Mouse (Mus musculus) C2C12 (cell line): Measurements from ENCODE around the gene Masp2. TPM values are rescaled to one million over a fixed set of nuclear protein-coding genes. Genes with fewer than 3 reads are reported as not detected.

Experiments used
- H3K27me3 ChIP-seq: one replicate; pipeline ENCODE4 v1.6.1; 2011; ENCODE audit not compliant: control insufficient read depth, insufficient read depth, insufficient read length
- H3K36me3 ChIP-seq: one replicate; pipeline ENCODE4 v1.6.1; 2011; ENCODE audit not compliant: control insufficient read depth, insufficient read depth
- H3K4me3 ChIP-seq: one replicate; pipeline ENCODE4 v1.5.1; 2011; ENCODE audit warnings: mild to moderate bottlenecking, control low read depth; ENCODE audit not compliant: poor library complexity, insufficient read depth, severe bottlenecking
- H3K79me2 ChIP-seq: one replicate; pipeline ENCODE4 v1.6.1; 2011; ENCODE audit not compliant: control insufficient read depth, insufficient read depth
- H3K79me3 ChIP-seq: one replicate; pipeline ENCODE4 v1.6.1; 2011; ENCODE audit warnings: low read depth, control low read depth
- H3ac ChIP-seq: one replicate; pipeline ENCODE3; 2011; ENCODE audit warnings: low read depth; ENCODE audit not compliant: control insufficient read depth, insufficient read length
- CEBPB ChIP-seq: IDR thresholded peaks from one replicate; pipeline ENCODE4 v1.6.1; 2011; ENCODE audit warnings: low read depth, mild to moderate bottlenecking, control low read depth, moderate library complexity
- CTCF ChIP-seq: IDR thresholded peaks from one replicate; pipeline ENCODE4 v1.5.1; 2011; ENCODE audit not compliant: control insufficient read depth, insufficient read depth, insufficient read length
- FOSL1 ChIP-seq: IDR thresholded peaks from one replicate; pipeline ENCODE4 v1.8.0; 2011; ENCODE audit warnings: mild to moderate bottlenecking, low read length; ENCODE audit not compliant: poor library complexity, insufficient read depth, severe bottlenecking
- MAX ChIP-seq: IDR thresholded peaks from one replicate; pipeline ENCODE4 v1.6.1; 2011; ENCODE audit warnings: mild to moderate bottlenecking, control low read depth
- MYOD1 ChIP-seq: IDR thresholded peaks from one replicate; pipeline ENCODE4 v1.6.1; 2011; ENCODE audit warnings: low read depth; ENCODE audit not compliant: control insufficient read depth, insufficient read length
- MYOG ChIP-seq: IDR thresholded peaks from one replicate; pipeline ENCODE4 v1.6.1; 2011; ENCODE audit not compliant: control insufficient read depth, insufficient read length; ENCODE audit errors: extremely low read depth
- USF1 ChIP-seq: IDR thresholded peaks from one replicate; pipeline ENCODE4 v1.6.1; 2011; ENCODE audit warnings: low read depth, mild to moderate bottlenecking, control low read depth, moderate library complexity
- polyA plus RNA-seq: library from polyadenylated mRNA; unstranded; fragments of >200 nt; fragmentation: generic; extraction: Trizol; gene quantifications from one replicate; pipeline ENCODE4 v1.2.1, GENCODE M21; 2012; ENCODE audit warnings: missing spikeins

Gene Masp2
- polyA plus RNA-seq, 1 experiment = 0.36 TPM

DNA sequence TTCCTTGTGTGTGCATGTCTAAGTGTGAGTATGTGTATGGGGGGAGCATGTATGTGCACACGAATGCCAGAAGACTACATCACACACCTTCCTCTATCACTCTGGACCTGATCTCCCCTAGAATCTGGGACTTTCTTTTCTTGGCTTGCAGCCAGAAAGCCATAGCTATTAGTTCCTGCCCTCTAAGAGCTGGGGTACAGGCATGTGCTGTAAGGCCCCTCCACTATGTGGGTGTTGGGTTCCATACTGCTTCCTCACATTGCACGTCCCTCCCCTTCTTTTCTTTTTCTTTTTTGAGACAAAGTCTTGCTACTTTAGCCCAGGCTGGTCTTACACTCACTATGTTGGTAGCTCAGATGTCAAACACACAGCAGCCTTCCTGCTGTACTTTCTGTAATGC is 33.0 kb downstream of the Masp2 start:
- Histone ChIP-seq H3ac (no peak overlapping the region), H3K79me2 (no peaks in the 10 kb centered on the region), H3K79me3 (no peaks in the 10 kb centered on the region), H3K4me3 (no peak overlapping the region), H3K36me3 (no peaks in the 10 kb centered on the region), H3K27me3 (no peaks in the 10 kb centered on the region)
- TF ChIP-seq FOSL1 (no peak), MYOD1 (no peak), MAX (no peak), MYOG (no peak), CEBPB (no peak)

DNA sequence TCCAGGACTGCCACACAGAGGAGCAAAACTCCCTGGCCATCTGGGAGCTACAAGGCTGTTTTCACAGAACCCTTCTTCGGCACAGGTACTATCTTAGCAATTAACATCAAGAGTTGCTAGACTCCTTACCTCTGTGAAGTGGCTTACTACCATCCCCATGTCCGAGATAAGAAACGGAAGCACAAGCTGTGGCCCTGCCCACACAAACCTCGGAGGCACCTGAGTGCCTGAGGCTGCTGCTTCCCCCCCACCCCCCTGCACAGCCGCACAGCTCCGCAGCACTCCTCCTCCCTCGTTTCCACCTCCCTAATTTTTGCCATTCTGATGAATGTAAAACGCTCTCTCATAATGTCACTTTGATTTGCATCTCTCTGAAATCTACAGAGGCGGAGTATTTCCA is 35.9 kb downstream of the Masp2 start:
- Histone ChIP-seq H3K27me3 (no peaks in the 10 kb centered on the region), H3K79me3 (no peaks in the 10 kb centered on the region), H3ac (no peak overlapping the region), H3K79me2 (no peaks in the 10 kb centered on the region), H3K36me3 (no peaks in the 10 kb centered on the region), H3K4me3 (no peak overlapping the region)
- no peak for TF ChIP-seq USF1
- TF ChIP-seq CEBPB = no peak
- TF ChIP-seq MYOG = no peak
- TF ChIP-seq MYOD1 = no peak
- TF ChIP-seq FOSL1 = no peak
- no peak for TF ChIP-seq CTCF
- no peak for TF ChIP-seq MAX

DNA sequence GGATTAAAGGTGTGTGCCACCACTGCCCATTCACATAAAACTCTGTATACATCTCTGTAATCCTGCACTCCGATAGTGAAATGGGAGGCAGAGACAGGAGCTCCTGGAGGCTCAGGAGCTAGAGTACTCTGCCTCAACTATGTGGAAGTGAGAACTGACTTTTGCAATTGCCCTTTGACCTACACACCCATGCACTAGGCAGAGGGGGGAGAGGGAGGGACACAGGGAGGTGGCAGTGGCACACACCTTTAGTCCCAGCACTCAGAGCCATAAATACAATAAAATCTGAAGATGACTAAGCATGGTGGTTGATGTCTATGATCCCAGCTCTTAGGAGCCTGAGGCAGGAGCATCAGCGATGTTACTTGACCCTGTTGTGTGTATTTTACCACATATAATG is 37.1 kb downstream of the Masp2 start:
- H3K27me3 ChIP-seq = no peaks in the 10 kb centered on the region
- H3K79me2 ChIP-seq = no peaks in the 10 kb centered on the region

DNA sequence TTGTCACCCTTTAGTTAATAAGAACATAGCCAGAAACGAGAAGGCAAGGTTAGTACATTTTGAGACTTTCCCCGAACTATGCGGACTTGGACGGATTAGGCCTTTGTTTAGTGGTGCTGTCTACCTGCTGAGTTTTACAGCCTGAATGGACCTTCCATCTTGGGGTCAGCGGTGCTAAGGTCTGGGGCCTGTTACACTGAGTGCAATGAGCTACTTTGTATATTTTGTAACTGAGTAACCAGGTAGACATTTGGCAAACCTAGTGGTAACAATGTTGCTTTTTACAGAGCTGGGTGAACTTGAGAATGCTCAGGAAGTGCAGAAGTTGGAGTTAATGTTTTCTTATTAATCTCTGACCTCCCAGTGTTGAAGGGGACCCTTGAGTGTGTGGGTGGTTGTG is 38.8 kb downstream of the Masp2 start:
- H3K36me3 ChIP-seq = no peaks in the 10 kb centered on the region
- H3K27me3 ChIP-seq = no peaks in the 10 kb centered on the region
- no peak overlapping the region for H3ac ChIP-seq
- H3K79me2 ChIP-seq = no peaks in the 10 kb centered on the region
- no peak for TF ChIP-seq CTCF
- no peak for TF ChIP-seq MAX
- TF ChIP-seq MYOG = no peak
- TF ChIP-seq MYOD1 = no peak
- no peak for TF ChIP-seq FOSL1
- TF ChIP-seq USF1 = no peak
- no peak for TF ChIP-seq CEBPB
- H3K79me3 ChIP-seq = no peaks in the 10 kb centered on the region
- H3K4me3 ChIP-seq = no peak overlapping the region

More for the DNA sequence above, 37.1 kb downstream of the Masp2 start:
- no peak overlapping the region for H3ac ChIP-seq
- H3K79me3 ChIP-seq = no peaks in the 10 kb centered on the region
- TF ChIP-seq MAX = no peak
- TF ChIP-seq CEBPB = no peak
- no peak for TF ChIP-seq MYOG
- no peak for TF ChIP-seq FOSL1
- no peak for TF ChIP-seq MYOD1
- TF ChIP-seq CTCF = no peak
- TF ChIP-seq USF1 = no peak
- H3K36me3 ChIP-seq = no peaks in the 10 kb centered on the region
- no peak overlapping the region for H3K4me3 ChIP-seq

DNA sequence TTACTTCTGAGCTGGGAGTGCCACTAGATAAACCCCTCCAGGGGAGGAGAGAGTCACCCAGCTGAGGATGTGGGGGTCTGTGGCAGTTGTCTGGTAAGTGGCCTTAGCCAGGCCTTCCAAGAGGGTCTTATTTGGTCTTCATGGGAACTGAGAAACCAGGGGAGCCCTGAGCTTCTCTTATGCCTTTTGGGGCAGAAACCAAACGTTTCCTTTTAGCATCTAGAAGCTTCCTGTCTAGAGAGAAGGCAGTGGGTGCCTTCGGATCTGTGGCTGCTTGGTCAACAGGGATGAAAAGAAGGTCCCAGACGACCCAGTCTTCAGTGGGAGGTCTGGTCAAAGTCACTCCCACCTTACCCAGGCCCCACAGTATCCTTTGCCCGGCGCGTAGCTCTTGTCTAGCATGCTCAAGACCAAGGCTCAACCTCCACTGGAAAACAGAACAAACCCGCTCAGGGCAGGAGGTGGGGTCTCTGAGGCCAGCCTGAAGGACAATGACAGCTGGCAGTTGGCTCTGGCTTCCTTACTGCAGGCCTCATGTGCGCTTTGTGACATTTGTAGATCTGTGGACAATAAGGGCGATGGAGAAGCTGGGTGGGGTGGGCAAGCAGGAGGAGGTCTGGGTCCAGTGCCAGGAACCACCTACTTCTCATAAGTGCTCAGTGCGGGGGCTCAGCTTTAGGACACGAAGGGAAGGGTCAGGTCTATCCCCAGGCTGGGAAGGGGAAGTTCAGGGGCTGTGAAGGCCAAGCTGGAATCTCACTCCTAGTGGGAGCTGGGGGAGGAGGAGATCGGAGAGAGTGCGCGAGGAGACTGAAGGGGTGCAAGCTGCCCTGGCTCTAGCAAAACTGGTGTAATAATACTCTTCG is 41.2 kb downstream of the Masp2 start, which contains the start of gene Gm572:
Gm572 (plus strand) TSS at position 27 of the 866 bp plus-strand sequence.
- no peaks in the 10 kb centered on the region for H3K27me3 ChIP-seq
- no peak within 1 kb of the TSS for H3K4me3 ChIP-seq
- H3ac ChIP-seq = no peak within 1 kb of the TSS
- no peaks in the 10 kb centered on the region for H3K79me2 ChIP-seq
- H3K79me3 ChIP-seq = no peaks in the 10 kb centered on the region
- H3K36me3 ChIP-seq = no peaks in the 10 kb centered on the region
- no peak for TF ChIP-seq MAX
- no peak for TF ChIP-seq USF1
- no peak for TF ChIP-seq MYOG
- no peak for TF ChIP-seq FOSL1
- TF ChIP-seq MYOD1 = no peak
- TF ChIP-seq CTCF = no peak

DNA sequence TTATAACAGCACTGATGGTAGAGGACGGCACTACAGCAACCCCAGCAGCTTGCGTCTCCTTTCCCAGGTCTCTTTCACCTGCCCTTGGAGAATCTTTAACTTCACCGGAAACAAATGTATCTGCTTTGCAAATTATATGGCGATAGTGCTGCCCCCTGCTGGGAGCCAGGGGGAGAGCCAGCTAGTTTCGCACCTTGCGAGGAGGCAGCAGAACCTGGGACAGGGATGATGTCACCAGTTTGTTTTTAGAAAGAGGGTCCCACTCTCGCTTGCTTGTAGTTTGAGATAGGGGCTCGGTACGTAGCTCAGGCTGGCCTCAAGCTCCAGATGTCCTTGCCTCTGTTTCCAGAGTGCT is 41.8 kb downstream of the Masp2 start:
- Histone ChIP-seq H3K79me3 (no peaks in the 10 kb centered on the region), H3K36me3 (no peaks in the 10 kb centered on the region), H3K79me2 (no peaks in the 10 kb centered on the region), H3ac (no peak overlapping the region), H3K27me3 (no peaks in the 10 kb centered on the region), H3K4me3 (no peak overlapping the region)
- TF ChIP-seq CTCF = peak; percentile 14
- TF ChIP-seq FOSL1 = no peak
- TF ChIP-seq CEBPB = no peak
- TF ChIP-seq MAX = no peak
- no peak for TF ChIP-seq MYOD1
- TF ChIP-seq USF1 = no peak
- no peak for TF ChIP-seq MYOG
